Mouse (Mus musculus) T-cell, adult 2 months (primary cell): ENCODE measurements at regions not wholly inside any gene's neighbourhood (a gene's known extent, or its start where the extent isn't known, plus 50 kb on each side); places are given as distances from the start of the nearest gene placed in this dataset.
A peak's percentile ranks its signal among the peaks of the same experiment; 100 is the strongest.

Source experiments
- DNase-seq: peaks from one replicate; pipeline ENCODE4 v3.0.0; 2022; ENCODE audit warnings: low spot score

DNA sequence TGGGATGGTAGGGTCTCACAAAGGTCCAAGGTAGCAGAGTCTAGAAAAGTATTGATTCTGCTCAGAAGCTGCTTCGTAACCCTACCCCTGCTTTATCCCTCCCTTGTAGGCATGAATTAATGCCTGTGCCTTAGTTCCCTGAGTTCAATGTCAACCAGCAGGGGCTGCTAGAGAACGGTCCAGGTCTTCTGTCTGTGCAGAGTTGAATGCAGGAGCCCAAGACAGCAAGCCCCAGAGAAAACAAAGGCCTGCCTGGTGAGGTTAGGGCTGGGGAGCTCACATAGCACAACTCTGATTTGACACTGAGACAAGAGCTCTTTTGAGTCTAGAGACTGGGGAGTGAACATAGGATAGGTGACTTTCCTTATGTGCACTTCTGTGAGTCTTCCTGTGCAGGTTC lies 56.6 kb downstream of the Olig3 start:
- no peak for DNase-seq

DNA sequence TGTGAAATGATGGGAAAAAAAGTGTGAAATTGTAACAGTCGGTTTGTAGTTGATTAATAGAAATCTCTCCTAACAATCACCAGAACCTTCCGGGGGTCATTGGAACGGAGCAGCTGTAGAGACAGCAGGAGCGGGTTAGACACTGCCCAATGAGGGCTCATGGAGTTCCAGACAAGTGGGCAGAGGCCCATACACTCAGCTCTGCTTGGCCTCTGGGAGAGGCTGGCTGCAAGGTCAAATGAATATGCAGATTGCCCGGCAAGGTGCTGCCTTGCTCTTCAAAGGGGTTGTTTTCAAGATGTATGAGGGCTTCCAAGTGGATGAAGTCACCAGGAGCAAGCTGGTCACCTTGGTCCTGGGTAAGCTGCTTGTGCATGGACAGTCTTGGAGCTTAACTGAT lies 57.6 kb downstream of the Olig3 start:
- no peak for DNase-seq

DNA sequence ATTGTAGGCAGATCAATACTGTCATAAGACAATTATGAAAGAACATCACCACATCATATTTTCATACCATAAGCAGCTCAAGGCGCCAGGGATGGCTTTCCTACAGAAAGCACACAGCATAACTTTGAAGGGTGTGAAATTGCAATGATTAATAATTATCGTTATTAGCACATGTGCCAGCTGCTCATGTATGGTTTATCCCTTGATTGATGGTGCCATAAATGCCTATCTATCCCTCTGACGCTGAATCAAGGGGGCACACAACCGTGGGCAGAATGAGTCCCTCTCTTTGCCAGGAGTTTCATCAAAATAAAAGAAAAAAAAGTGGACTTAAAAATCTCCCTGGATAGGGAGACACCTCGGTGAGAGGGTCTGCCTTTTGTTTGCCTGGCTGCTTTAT lies 58.5 kb downstream of the Olig3 start:
- no peak for DNase-seq

DNA sequence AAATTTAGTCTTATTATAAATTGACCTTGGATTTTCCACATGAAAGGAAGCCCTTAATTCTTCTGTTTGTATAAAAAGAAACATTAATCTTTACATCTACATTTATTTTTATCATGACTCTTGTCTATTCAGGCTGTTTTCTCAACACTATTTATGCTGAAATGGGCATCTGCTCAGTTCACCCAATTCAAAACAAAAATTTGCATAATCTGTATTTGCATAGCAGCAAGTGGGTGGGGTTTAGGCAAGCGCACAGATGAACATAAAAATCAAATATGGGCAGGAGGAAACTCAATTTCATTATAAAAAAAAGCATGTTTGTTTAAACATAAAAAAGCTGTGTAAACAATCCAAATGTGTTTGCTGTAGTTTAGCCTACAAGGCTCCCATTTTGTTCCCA lies 67.7 kb downstream of the Olig3 start:
- DNase-seq, result no peak

- no peak for DNase-seq
Observed at GRCm38 (mm10) chr10:19424961-19425360, 68.6 kb downstream of the Olig3 start.

- DNase-seq, result no peak
Observed at GRCm38 (mm10) chr10:19426835-19427234, 70.5 kb downstream of the Olig3 start.

GRCm38 (mm10) chr10:19432515-19432914 lies 76.2 kb downstream of the Olig3 start:
- DNase-seq, result no peak

DNA sequence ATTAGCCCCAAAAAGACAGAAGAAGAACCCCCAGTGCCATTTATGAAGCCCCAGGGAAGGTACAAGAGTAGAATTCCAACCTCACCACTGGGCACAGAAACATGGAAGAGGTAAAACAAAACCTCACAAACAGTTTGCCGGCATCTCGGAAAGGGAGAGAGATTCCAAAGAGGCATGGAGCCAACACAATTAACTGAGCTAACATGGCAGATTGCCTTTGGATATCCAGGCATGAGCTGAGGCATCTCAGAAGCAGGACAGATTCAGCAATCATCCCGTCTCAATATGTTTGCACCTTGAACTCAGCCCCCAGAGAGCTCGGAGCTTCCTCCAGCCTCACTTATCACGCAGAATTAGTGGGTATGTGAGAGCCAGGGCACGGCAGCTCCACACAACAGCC lies 78.3 kb downstream of the Olig3 start:
- no peak for DNase-seq

- no peak for DNase-seq
Observed at GRCm38 (mm10) chr10:19441807-19442206, 85.5 kb downstream of the Olig3 start.

- no peak for DNase-seq
Observed at GRCm38 (mm10) chr10:19443516-19443915, 87.2 kb downstream of the Olig3 start.

DNA sequence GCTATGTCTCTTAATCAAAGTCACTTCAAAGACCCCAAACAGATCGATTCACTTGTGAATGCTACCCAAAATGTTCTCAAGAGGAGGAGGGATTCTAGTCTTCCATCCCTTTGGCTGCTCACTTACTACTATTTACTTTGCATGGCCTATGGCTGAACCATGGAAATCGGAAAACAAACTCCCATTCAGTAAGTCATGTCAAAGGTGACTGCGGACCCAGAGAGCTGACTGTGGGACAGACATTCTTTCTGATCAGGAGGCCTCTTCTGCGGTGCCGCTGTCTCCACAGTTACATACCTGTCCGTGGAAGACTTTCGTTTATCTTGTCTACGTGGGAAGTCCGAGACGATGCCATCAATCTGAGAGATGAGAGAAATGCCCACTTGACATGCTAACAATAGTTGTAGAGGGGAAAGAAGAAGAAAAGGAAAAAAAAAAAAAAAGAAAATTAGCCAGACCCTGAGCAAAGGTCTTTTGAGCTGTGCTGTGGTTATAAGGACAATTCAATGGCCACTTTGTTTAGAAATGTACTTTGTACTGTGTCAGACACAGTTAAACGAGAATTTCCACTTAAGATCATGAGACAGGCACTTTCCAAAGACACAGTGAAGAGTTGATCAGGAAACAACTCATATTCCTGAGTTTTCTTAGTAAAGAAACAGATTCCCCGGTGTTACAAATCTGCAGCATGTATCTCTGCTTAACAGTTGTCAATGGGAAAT lies 92.7 kb downstream of the Olig3 start:
- DNase-seq, result no peak

DNA sequence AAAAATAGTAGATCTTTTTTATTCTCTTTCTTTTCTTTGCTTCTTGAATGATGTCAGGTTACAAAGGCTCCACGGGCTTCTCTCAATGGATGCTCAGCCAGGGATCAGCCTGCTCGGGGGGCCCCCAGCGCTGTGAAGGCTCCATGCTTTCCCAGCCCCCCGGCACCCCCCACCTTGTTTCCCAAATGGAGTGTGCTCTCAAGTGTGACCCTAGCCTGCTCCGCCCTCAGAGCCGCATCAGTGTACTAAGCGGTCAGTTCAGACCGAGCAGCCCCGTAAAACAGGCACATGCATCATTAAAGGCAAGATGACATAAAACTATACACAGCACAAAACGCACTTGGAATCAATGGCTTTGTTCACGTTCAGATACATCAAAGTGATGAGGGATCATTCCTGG lies 102.7 kb downstream of the Olig3 start:
- DNase-seq, result no peak

GRCm38 (mm10) chr10:19459709-19460108 lies 103.4 kb downstream of the Olig3 start:
- DNase-seq, result no peak

- DNase-seq, result no peak
Observed at GRCm38 (mm10) chr10:19460164-19460563, 103.8 kb downstream of the Olig3 start.

- DNase-seq, result no peak
Observed at GRCm38 (mm10) chr10:19463800-19464199, 107.5 kb downstream of the Olig3 start.

DNA sequence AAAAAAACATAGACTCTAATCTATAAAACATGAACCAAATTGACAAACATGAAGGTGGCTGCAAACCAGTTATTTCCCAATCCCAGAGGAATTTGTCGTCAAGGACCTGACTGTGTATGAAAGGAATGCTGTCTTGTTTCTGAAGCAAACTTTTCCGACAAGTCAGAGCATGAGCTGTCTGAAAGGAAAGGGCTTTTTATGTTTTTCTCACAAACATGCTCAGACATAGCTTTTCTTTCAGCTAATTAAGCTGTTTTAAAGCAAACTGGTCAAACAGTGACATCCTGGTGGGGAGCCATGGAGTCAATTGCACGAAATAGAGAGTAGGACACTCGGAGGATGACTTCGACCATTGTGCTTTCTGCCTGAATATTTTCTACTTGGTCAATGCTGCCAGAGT lies 108.2 kb downstream of the Olig3 start:
- DNase-seq, result no peak

GRCm38 (mm10) chr10:19471349-19472040 lies 115.2 kb downstream of the Olig3 start:
- DNase-seq, result no peak

GRCm38 (mm10) chr10:19472066-19472465 lies 115.7 kb downstream of the Olig3 start:
- DNase-seq, result no peak

DNA sequence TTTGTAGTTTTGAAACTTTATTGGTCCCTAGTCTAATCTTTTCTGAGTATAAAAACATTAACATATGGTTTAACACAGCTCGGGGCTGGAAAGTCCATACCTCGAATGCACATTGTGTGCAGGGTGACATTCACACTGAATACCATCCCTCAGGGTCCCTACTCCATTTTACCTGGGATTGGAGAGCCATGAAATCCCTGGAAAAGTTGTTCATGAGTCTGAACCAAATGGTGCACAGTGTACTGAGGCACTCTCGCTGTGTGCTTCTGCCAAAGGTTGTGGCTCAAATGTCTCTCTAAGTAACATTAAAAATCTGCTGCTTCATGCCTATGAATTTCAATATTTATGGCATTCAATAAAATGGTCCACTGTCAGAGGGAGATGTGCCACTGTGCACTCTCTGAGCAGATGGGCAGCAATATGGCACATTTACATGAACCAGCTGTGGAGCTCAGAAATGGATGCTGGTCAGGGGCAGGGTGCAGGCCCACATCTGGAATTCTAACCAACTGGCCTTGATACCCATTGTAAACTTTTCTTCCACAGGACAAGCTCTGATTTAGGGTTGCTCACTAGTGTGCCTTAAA lies 116.7 kb downstream of the Olig3 start:
- DNase-seq, result no peak

GRCm38 (mm10) chr10:19485537-19486135 lies 106.1 kb upstream of the Ifngr1 start:
- no peak for DNase-seq

GRCm38 (mm10) chr10:19490500-19490899 lies 101.2 kb upstream of the Ifngr1 start:
- DNase-seq, result no peak

DNA sequence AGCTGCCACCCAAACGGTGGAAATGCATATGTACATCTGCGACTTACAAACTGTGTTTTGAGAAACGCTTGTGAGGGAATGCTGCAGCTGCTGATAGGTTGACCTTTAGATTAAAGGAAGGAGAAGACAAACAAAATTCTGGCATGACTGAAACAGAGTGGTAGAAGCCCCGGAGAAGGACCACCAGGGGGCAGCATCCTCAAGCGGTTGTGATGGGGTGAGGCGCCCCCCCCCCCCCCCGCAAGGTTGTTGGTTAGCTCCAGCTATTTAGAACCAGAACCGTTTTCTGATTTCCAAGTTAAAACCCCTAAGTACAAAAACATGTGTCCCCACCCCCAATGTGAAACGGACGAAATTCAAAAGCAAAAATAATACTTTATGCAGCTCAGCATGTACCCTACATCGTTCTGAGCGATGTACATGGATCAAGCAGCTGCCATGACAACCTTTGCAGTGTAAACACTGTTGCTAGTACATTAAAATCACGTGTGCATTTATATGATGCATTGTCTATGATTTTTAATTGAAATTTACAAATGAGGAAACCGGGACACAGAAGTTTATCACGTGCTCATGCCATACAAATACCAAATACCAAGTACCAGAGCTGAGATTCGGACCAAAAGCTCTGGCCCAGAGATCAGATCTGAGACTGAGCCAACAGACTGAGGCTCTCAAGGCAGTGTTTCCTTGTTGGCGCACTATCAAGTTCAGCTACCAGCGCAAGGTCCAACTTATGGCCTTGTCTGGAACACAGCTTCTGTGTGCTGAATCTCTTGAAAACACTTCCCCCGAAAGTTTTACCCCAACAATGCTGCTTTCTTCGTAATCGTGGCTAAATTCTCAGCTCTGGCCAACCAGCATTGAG lies 100.0 kb upstream of the Ifngr1 start:
- peak; percentile 75 for DNase-seq
